In the genomic region with DNA sequence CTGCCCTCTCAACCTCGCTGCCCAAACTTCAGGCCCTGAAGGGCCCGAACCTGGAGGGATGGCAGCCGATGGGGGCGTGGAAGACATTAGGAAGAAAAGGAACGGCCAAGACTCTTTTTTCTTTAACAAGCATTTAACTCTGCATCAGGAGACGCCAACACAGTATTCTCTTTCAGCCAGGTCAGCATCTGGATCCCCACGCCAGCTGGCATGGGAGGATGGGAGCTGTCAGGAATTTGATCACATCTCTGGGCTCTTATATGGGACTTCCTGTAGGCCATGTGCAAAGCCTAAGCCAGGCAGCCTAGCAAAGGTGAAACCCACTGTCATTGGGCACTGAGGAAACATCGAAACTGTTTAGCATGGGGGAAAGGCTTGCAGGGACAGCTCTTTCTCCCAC, we compare ENCODE assay signal across 13 mouse cellular contexts. TPM values are rescaled to one million over a fixed set of nuclear protein-coding genes. Genes with fewer than 3 reads are reported as not detected.
"Had no signal": no experiment of that assay in that cellular context is flagged by ENCODE, and none has a peak within 500 bp of the region (broad histone marks: within the 10 kb centered on the region; RNA-seq: fewer than 3 reads in every experiment).

No protein-coding gene starts in this region.

- DNase-seq: kidney, adult 2 months; kidney, postnatal 10 days; kidney, postnatal 4 days; liver; lung, adult 18-20 months; lung, postnatal 10 days; lung, postnatal 36 days; right cerebral cortex, postnatal 14 days; right cerebral cortex, postnatal 4 days; spleen, adult 18-20 months; thymus, adult 18-20 months; thymus, postnatal 36 days had no signal

RNA-seq across cellular contexts. Expression of gene Efcab10, which starts 30.1 kb away (rescaled TPM):
- total RNA-seq: midbrain, postnatal 0 days had no signal
